Mouse (Mus musculus): ENCODE measurements around the gene Mad1l1. TPM values are rescaled to one million over a fixed set of nuclear protein-coding genes. Genes with fewer than 3 reads are reported as not detected.
"Not testable (repeated sequence)": the region's sequence is repeated elsewhere in the genome, so short reads cannot be mapped to it uniquely, and the experiment has no call there.

Mad1l1 gene
- polyA plus RNA-seq, 1 experiment from 2014 or later = 20.5 TPM

DNA sequence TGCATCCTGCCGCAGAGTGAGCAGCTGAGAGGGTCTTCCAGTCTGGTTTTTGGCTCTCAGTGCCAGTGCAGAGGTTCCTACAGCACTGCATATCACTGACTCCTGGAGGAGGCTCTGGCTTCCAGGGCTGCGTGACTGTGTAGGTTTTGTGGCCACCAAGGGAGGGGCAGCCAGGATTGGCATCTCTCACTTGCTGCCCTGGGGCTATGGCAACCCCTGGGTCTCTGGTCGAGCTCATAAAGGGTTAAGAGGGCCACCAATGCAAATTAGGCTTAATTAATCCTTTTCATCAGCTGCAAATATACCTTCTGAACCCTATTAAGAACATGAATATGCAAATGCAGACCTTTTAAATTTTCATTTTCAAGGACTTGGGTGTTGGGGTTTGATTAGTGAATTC lies 318.8 kb downstream of the Mad1l1 start:
- H3K27ac ChIP-seq (replicated peaks in 1 of 2; ENCODE audit: control insufficient read depth in 1 of 2, insufficient read depth in 1 of 2, low read depth in 2 of 2, low read length in 2 of 2) = no peak overlapping the region
- no peak overlapping the region for H3K4me2 ChIP-seq (ENCODE audit: low read length)
- H3K9ac ChIP-seq (ENCODE audit: low read length) = no peak overlapping the region
- peaks cover 0 to 2% of the 10 kb centered on the region in 2 experiments; a peak in 2 of 4 replicates for H3K4me1 ChIP-seq (ENCODE audit: control insufficient read depth in 2 of 2, insufficient read depth in 2 of 2, low read length in 2 of 2)
- 57% methylated on average over 3 of the region's 3 CpGs for WGBS
- H3K36me3 ChIP-seq (ENCODE audit: control insufficient read depth, insufficient read depth, low read length) = no peaks in the 10 kb centered on the region
- H3K4me3 ChIP-seq (ENCODE audit: control insufficient read depth in 1 of 2, insufficient read depth in 1 of 2, low read depth in 1 of 2, low read length in 2 of 2) = no peak overlapping the region
- H3K27me3 ChIP-seq (ENCODE audit: control insufficient read depth, insufficient read depth, low read length) = no peaks in the 10 kb centered on the region
- ATAC-seq (ENCODE audit: insufficient number of reproducible peaks, insufficient read depth, low FRiP score, low read depth) = no peak
- H3K9me3 ChIP-seq (ENCODE audit: control insufficient read depth, low read length) = no peaks in the 10 kb centered on the region

DNA sequence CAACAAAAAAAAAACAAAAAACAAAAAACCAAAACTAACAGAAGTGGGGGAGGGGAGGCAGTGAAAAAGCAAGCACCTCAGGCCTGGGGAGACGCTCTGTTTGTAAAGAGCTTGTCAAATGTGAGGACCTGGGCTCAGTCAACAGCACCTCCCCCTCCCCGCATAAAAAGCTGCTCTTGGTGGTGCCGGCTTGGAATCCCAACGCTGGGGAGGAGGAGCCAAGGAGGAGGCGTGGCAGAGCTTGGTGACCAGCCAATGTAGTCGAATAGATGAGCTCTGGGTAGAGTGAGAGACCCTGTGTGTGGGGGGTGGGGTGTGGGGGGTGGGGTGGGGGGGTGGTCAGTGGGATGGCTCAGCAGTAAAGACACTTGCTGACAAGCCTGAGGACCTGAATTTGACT lies 322.4 kb downstream of the Mad1l1 start:
- Histone ChIP-seq H3K27ac (replicated peaks in 1 of 2; ENCODE audit: control insufficient read depth in 1 of 2, insufficient read depth in 1 of 2, low read depth in 2 of 2, low read length in 2 of 2) (no peak overlapping the region), H3K27me3 (ENCODE audit: control insufficient read depth, insufficient read depth, low read length) (no peaks in the 10 kb centered on the region), H3K9ac (ENCODE audit: low read length) (no peak overlapping the region), H3K36me3 (ENCODE audit: control insufficient read depth, insufficient read depth, low read length) (no peaks in the 10 kb centered on the region), H3K4me1 (ENCODE audit: control insufficient read depth in 2 of 2, insufficient read depth in 2 of 2, low read length in 2 of 2) (no peaks in the 10 kb centered on the region; a peak in 1 of 4 replicates), H3K4me3 (ENCODE audit: control insufficient read depth in 1 of 2, insufficient read depth in 1 of 2, low read depth in 1 of 2, low read length in 2 of 2) (no peak overlapping the region), H3K9me3 (ENCODE audit: control insufficient read depth, low read length) (no peaks in the 10 kb centered on the region), H3K4me2 (ENCODE audit: low read length) (no peak overlapping the region)
- WGBS = 22% methylated on average over 6 of the region's 6 CpGs
- no peak for ATAC-seq (ENCODE audit: insufficient number of reproducible peaks, insufficient read depth, low FRiP score, low read depth)

GRCm38 (mm10) chr5:139998321-139998720 lies 323.0 kb downstream of the Mad1l1 start:
- H3K9me3 ChIP-seq (ENCODE audit: control insufficient read depth, low read length); H3K27me3 ChIP-seq (ENCODE audit: control insufficient read depth, insufficient read depth, low read length): not testable (repeated sequence)
- WGBS = 71% methylated on average over 12 of the region's 12 CpGs

GRCm38 (mm10) chr5:139991531-139991930 lies 329.8 kb downstream of the Mad1l1 start:
- no peak overlapping the region for H3K9ac ChIP-seq (ENCODE audit: low read length)
- no peaks in the 10 kb centered on the region for H3K4me1 ChIP-seq (ENCODE audit: control insufficient read depth in 2 of 2, insufficient read depth in 2 of 2, low read length in 2 of 2)
- no peak overlapping the region for H3K4me2 ChIP-seq (ENCODE audit: low read length)
- H3K36me3 ChIP-seq (ENCODE audit: control insufficient read depth, insufficient read depth, low read length) = no peaks in the 10 kb centered on the region
- no peak overlapping the region for H3K4me3 ChIP-seq (ENCODE audit: control insufficient read depth in 1 of 2, insufficient read depth in 1 of 2, low read depth in 1 of 2, low read length in 2 of 2)
- WGBS = 78% methylated on average over 3 of the region's 3 CpGs
- 0 out of 2 replicates have a peak, but pooled peaks cover under 1% of the 10 kb centered on the region for H3K27me3 ChIP-seq (ENCODE audit: control insufficient read depth, insufficient read depth, low read length)
- peaks cover 23% of the 10 kb centered on the region for H3K9me3 ChIP-seq (ENCODE audit: control insufficient read depth, low read length)
- no peak overlapping the region for H3K27ac ChIP-seq (replicated peaks in 1 of 2; ENCODE audit: control insufficient read depth in 1 of 2, insufficient read depth in 1 of 2, low read depth in 2 of 2, low read length in 2 of 2)
- no peak for ATAC-seq (ENCODE audit: insufficient number of reproducible peaks, insufficient read depth, low FRiP score, low read depth)

More at GRCm38 (mm10) chr5:139998321-139998720, 323.0 kb downstream of the Mad1l1 start:
- ATAC-seq (ENCODE audit: insufficient number of reproducible peaks, insufficient read depth, low FRiP score, low read depth); H3K4me3 ChIP-seq (ENCODE audit: control insufficient read depth in 1 of 2, insufficient read depth in 1 of 2, low read depth in 1 of 2, low read length in 2 of 2); H3K4me1 ChIP-seq (ENCODE audit: control insufficient read depth in 2 of 2, insufficient read depth in 2 of 2, low read length in 2 of 2); H3K9ac ChIP-seq (ENCODE audit: low read length); H3K36me3 ChIP-seq (ENCODE audit: control insufficient read depth, insufficient read depth, low read length); H3K4me2 ChIP-seq (ENCODE audit: low read length); H3K27ac ChIP-seq (replicated peaks in 1 of 2; ENCODE audit: control insufficient read depth in 1 of 2, insufficient read depth in 1 of 2, low read depth in 2 of 2, low read length in 2 of 2): not testable (repeated sequence)

DNA sequence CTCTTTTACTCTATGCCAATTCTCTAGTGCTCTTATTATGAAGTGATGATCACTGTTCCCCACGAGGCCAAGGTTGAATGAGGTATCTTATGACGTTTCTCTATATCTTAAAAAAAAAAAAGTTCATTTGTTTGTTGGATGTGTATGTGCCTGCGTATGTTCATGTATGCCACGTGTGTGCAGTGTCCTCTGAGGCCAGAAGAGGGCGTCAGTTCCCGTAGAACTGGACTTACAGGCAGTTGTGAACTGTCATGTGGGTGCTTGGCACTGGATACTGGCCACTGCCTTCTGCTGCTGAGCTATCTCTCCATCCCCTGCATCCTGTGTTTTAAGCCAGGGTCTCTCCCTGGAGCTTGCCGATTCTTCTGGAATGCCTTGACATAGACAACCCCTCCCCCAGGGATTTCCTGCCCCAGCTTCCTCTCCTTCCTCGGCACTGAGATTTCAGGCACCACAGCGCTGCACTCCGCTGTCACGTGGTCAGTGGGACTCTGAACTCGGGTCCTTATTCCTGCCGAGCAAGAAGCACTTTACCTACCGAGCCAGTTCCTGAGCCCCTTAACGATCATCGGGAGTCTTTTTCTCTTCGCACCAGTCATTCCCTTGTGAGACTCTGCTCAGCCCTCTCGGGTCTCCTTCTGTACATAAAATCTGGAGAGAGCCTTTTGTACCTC lies 336.1 kb downstream of the Mad1l1 start:
- WGBS = 26% methylated on average over 18 of the region's 18 CpGs
- Histone ChIP-seq H3K9ac (ENCODE audit: low read length) (no peak overlapping the region), H3K4me3 (ENCODE audit: control insufficient read depth in 1 of 2, insufficient read depth in 1 of 2, low read depth in 1 of 2, low read length in 2 of 2) (no peak overlapping the region), H3K4me2 (ENCODE audit: low read length) (no peak overlapping the region), H3K36me3 (ENCODE audit: control insufficient read depth, insufficient read depth, low read length) (no peaks in the 10 kb centered on the region), H3K4me1 (ENCODE audit: control insufficient read depth in 2 of 2, insufficient read depth in 2 of 2, low read length in 2 of 2) (no peaks in the 10 kb centered on the region), H3K27ac (replicated peaks in 1 of 2; ENCODE audit: control insufficient read depth in 1 of 2, insufficient read depth in 1 of 2, low read depth in 2 of 2, low read length in 2 of 2) (no peak overlapping the region), H3K9me3 (ENCODE audit: control insufficient read depth, low read length) (peaks cover 19% of the 10 kb centered on the region), H3K27me3 (ENCODE audit: control insufficient read depth, insufficient read depth, low read length) (peaks cover 9% of the 10 kb centered on the region)
- no peak for ATAC-seq (ENCODE audit: insufficient number of reproducible peaks, insufficient read depth, low FRiP score, low read depth)

- no peaks in the 10 kb centered on the region for H3K36me3 ChIP-seq (ENCODE audit: control insufficient read depth, insufficient read depth, low read length)
- H3K4me1 ChIP-seq (ENCODE audit: control insufficient read depth in 2 of 2, insufficient read depth in 2 of 2, low read length in 2 of 2) = no peaks in the 10 kb centered on the region
- H3K9me3 ChIP-seq (ENCODE audit: control insufficient read depth, low read length) = peaks cover 4% of the 10 kb centered on the region; the same call in 1 of the 2 replicates
- ATAC-seq (ENCODE audit: insufficient number of reproducible peaks, insufficient read depth, low FRiP score, low read depth) = no peak
- WGBS = 91% methylated on average over 1 of the region's 1 CpGs
- H3K4me3 ChIP-seq (ENCODE audit: control insufficient read depth in 1 of 2, insufficient read depth in 1 of 2, low read depth in 1 of 2, low read length in 2 of 2) = no peak overlapping the region
- peaks cover 17% of the 10 kb centered on the region for H3K27me3 ChIP-seq (ENCODE audit: control insufficient read depth, insufficient read depth, low read length)
- H3K9ac ChIP-seq (ENCODE audit: low read length) = no peak overlapping the region
- H3K4me2 ChIP-seq (ENCODE audit: low read length) = no peak overlapping the region
- H3K27ac ChIP-seq (replicated peaks in 1 of 2; ENCODE audit: control insufficient read depth in 1 of 2, insufficient read depth in 1 of 2, low read depth in 2 of 2, low read length in 2 of 2) = no peak overlapping the region
Observed at GRCm38 (mm10) chr5:139981976-139982375, 339.4 kb downstream of the Mad1l1 start.

GRCm38 (mm10) chr5:139979371-139979770 lies 342.0 kb downstream of the Mad1l1 start:
- Histone ChIP-seq H3K9me3 (ENCODE audit: control insufficient read depth, low read length) (no peaks in the 10 kb centered on the region), H3K27me3 (ENCODE audit: control insufficient read depth, insufficient read depth, low read length) (peaks cover 13% of the 10 kb centered on the region), H3K27ac (replicated peaks in 1 of 2; ENCODE audit: control insufficient read depth in 1 of 2, insufficient read depth in 1 of 2, low read depth in 2 of 2, low read length in 2 of 2) (no peak overlapping the region), H3K9ac (ENCODE audit: low read length) (no peak overlapping the region), H3K36me3 (ENCODE audit: control insufficient read depth, insufficient read depth, low read length) (no peaks in the 10 kb centered on the region), H3K4me1 (ENCODE audit: control insufficient read depth in 2 of 2, insufficient read depth in 2 of 2, low read length in 2 of 2) (no peaks in the 10 kb centered on the region), H3K4me2 (ENCODE audit: low read length) (no peak overlapping the region), H3K4me3 (ENCODE audit: control insufficient read depth in 1 of 2, insufficient read depth in 1 of 2, low read depth in 1 of 2, low read length in 2 of 2) (no peak overlapping the region)
- ATAC-seq (ENCODE audit: insufficient number of reproducible peaks, insufficient read depth, low FRiP score, low read depth) = no peak
- 78% methylated on average over 9 of the region's 9 CpGs for WGBS
